11 mouse cellular contexts compared by ENCODE assay signal in genomic region chr6:29145456-29146307, GRCm38 (mm10). TPM values are rescaled to one million over a fixed set of nuclear protein-coding genes. Genes with fewer than 3 reads are reported as not detected.
DNase-seq lines count a peak whose midpoint lies in the region; ATAC-seq and TF ChIP-seq lines count a peak whose summit lies in the region.
"Had no signal": no experiment of that assay in that cellular context is flagged by ENCODE, and none has a peak within 500 bp of the region (broad histone marks: within the 10 kb centered on the region; RNA-seq: fewer than 3 reads in every experiment).

No protein-coding gene starts in this region.

- TF ChIP-seq CTCF in kidney, postnatal 0 days (IDR thresholded peaks at IDR 0.05; ENCODE audit: low read depth): 0 out of 2 replicates have a peak, but pooled peaks have one; percentile 4
- no peak for TF ChIP-seq CTCF in kidney, adult 2 months (conservative IDR thresholded peaks at IDR 0.05; ENCODE audit: insufficient read depth, insufficient read length, low read depth, low read length)
- TF ChIP-seq CTCF in testis, adult 2 months (IDR thresholded peaks at IDR 0.05; ENCODE audit: control insufficient read depth, insufficient read depth, insufficient replicate concordance, low read depth, low read length): no peak

- peak overlapping the region; percentile 85 for H3K27ac ChIP-seq in kidney, postnatal 0 days
- no peak overlapping the region for H3K27ac ChIP-seq in kidney, adult 2 months (ENCODE audit: insufficient read depth, low read depth, low read length)
- H3K27ac ChIP-seq in testis, adult 2 months (ENCODE audit: control insufficient read depth, insufficient read depth, low read depth, low read length): peak overlapping the region; percentile 47
- H3K27ac ChIP-seq: limb, embryonic 15.5 days; neural tube, embryonic 12.5 days had no signal

- no peak for TF ChIP-seq POLR2A in kidney, adult 2 months (IDR thresholded peaks at IDR 0.05; ENCODE audit: low read depth, low read length)
- 0 out of 2 replicates have a peak, but pooled peaks have one; percentile 25 for TF ChIP-seq POLR2A in testis, adult 2 months (IDR thresholded peaks at IDR 0.05; ENCODE audit: control insufficient read depth, low read depth, low read length)

- no peaks in the 10 kb centered on the region for H3K27me3 ChIP-seq in kidney, postnatal 0 days (ENCODE audit: insufficient read depth, low read length)
- H3K27me3 ChIP-seq in kidney, adult 2 months (replicated peaks; ENCODE audit: control insufficient read depth, insufficient read depth, low read length): no peaks in the 10 kb centered on the region
- no peaks in the 10 kb centered on the region for H3K27me3 ChIP-seq in testis, adult 2 months (ENCODE audit: control insufficient read depth, insufficient read depth, low read length)
- H3K27me3 ChIP-seq: limb, embryonic 15.5 days; neural tube, embryonic 12.5 days had no signal

- peak; percentile 35; the same call in 1 of the 2 replicates for ATAC-seq in kidney, postnatal 0 days (replicated peaks; ENCODE audit: low FRiP score, low read depth)
- ATAC-seq in granulocyte monocyte progenitor cell, adult 5-6 weeks (replicated peaks; ENCODE audit: poor library complexity, severe bottlenecking): no peak

- WGBS in kidney, postnatal 0 days: 31% methylated on average over 12 of the region's 12 CpGs
- 58% methylated on average over 12 of the region's 12 CpGs for WGBS in kidney, adult 2 months

- peak overlapping the region; percentile 29; the same call in 1 of the 2 replicates for H3K9ac ChIP-seq in kidney, postnatal 0 days (ENCODE audit: low read depth, low read length)
- H3K9ac ChIP-seq: limb, embryonic 15.5 days; neural tube, embryonic 12.5 days had no signal

- H3K4me2 ChIP-seq in kidney, postnatal 0 days (ENCODE audit: low read length): peak overlapping the region; percentile 39
- H3K4me2 ChIP-seq: limb, embryonic 15.5 days; midbrain, embryonic 11.5 days; neural tube, embryonic 12.5 days had no signal

- no peaks in the 10 kb centered on the region for H3K9me3 ChIP-seq in kidney, postnatal 0 days (replicated peaks; ENCODE audit: low read length)
- H3K9me3 ChIP-seq: limb, embryonic 15.5 days; neural tube, embryonic 12.5 days had no signal

- 0 out of 2 replicates have a peak overlapping the region, but pooled peaks have one; percentile 6 for H3K4me3 ChIP-seq in kidney, postnatal 0 days (replicated peaks; ENCODE audit: low read depth, low read length)
- no peak overlapping the region for H3K4me3 ChIP-seq in kidney, adult 2 months (ENCODE audit: insufficient read depth, low read depth, low read length)
- no peak overlapping the region for H3K4me3 ChIP-seq in testis, adult 2 months (ENCODE audit: control insufficient read depth, low read depth, low read length)
- H3K4me3 ChIP-seq: limb, embryonic 15.5 days; neural tube, embryonic 12.5 days had no signal

- H3K36me3 ChIP-seq in kidney, postnatal 0 days (ENCODE audit: insufficient read depth, low read length): peaks cover 5% of the 10 kb centered on the region; the same call in 1 of the 2 replicates
- H3K36me3 ChIP-seq in kidney, adult 2 months (ENCODE audit: control insufficient read depth, insufficient read depth, low read length): peaks cover 3% of the 10 kb centered on the region
- peaks cover 2% of the 10 kb centered on the region; the same call in 1 of the 2 replicates for H3K36me3 ChIP-seq in testis, adult 2 months (ENCODE audit: control insufficient read depth, insufficient read depth, low read length)

- peaks cover 11% of the 10 kb centered on the region for H3K4me1 ChIP-seq in kidney, postnatal 0 days (replicated peaks; ENCODE audit: insufficient read depth, low read length)
- no peaks in the 10 kb centered on the region for H3K4me1 ChIP-seq in kidney, adult 2 months (ENCODE audit: control insufficient read depth, insufficient read depth, low read length)
- peaks cover 4% of the 10 kb centered on the region for H3K4me1 ChIP-seq in testis, adult 2 months (ENCODE audit: control insufficient read depth, insufficient read depth, low read length)
- H3K4me1 ChIP-seq: limb, embryonic 15.5 days; neural tube, embryonic 12.5 days had no signal

- DNase-seq in kidney, postnatal 0 days (ENCODE audit: low spot score): peak; percentile 83
- no peak for DNase-seq in kidney, adult 2 months
- no peak for DNase-seq in testis, postnatal 10 days (ENCODE audit: low spot score)
- DNase-seq in layer of hippocampus, adult 9-11 months: peak; percentile 53
- no peak for DNase-seq in ovary, postnatal 36 days (ENCODE audit: low spot score)
- DNase-seq: spleen, adult 18-20 months had no signal

RNA-seq across cellular contexts. Expression of gene Rbm28, which starts 19.1 kb away (rescaled TPM):
- 26.6 and 30.9 TPM in 2 replicates for polyA plus RNA-seq in kidney, postnatal 0 days (2015; fragmentation: Nextera tagmentation; extraction: Ambion mirVana)
- 4.9 and 6.1 TPM in 2 replicates for polyA plus RNA-seq in kidney, adult 2 months (2012; rRNA removed)
- polyA plus RNA-seq in testis, adult 2 months (2012; rRNA removed): 27.1 and 27.5 TPM in 2 replicates
- 47.7 and 84.2 TPM in 2 replicates for total RNA-seq in granulocyte monocyte progenitor cell, adult 5-6 weeks (2014; fragmentation: Nextera tagmentation)
- 58.5 and 59.9 TPM in 2 replicates for total RNA-seq in granulocyte monocyte progenitor cell, adult 5-6 weeks (2017)

RNA-seq across cellular contexts. Expression of gene Prrt4, which starts 33.7 kb away (rescaled TPM):
- polyA plus RNA-seq in kidney, postnatal 0 days (2015; fragmentation: Nextera tagmentation; extraction: Ambion mirVana): 0.50 and 0.76 TPM in 2 replicates
- 0.20 and 0.24 TPM in 2 replicates for polyA plus RNA-seq in kidney, adult 2 months (2012; rRNA removed)
- polyA plus RNA-seq in testis, adult 2 months (2012; rRNA removed): 0.48 and 0.57 TPM in 2 replicates
- not detected in 2 replicates for total RNA-seq in granulocyte monocyte progenitor cell, adult 5-6 weeks (2014; fragmentation: Nextera tagmentation)
- not detected in 2 replicates for total RNA-seq in granulocyte monocyte progenitor cell, adult 5-6 weeks (2017)

Comparison
In these comparisons a context has a peak if more than half of its experiments do, and no peak if none do; other contexts are left out.
1. DNase-seq: peak in kidney, postnatal 0 days (single experiment) and layer of hippocampus, adult 9-11 months (single experiment); none in kidney, adult 2 months (single experiment), testis, postnatal 10 days (single experiment) and ovary, postnatal 36 days (single experiment).